Mouse (Mus musculus): ENCODE data around the gene Abcf1. TPM values are rescaled to one million over a fixed set of nuclear protein-coding genes. Genes with fewer than 3 reads are reported as not detected.

The Abcf1 gene
- total RNA-seq (2023): 100 to 1,000 TPM; 141 to 162 TPM

GRCm38 (mm10) chr17:35969418-35970389 lies at the start of gene Abcf1:
Abcf1 (minus strand) TSS chr17:35969761.

GRCm38 (mm10) chr17:35979401-35980362 lies 10.1 kb upstream of the Abcf1 start, which contains the start of the genes Gnl1 and Prr3:
Gnl1 (plus strand) TSS chr17:35979851.
Prr3 (minus strand) TSS chr17:35980236.

GRCm38 (mm10) chr17:35916297-35917142 lies 53.0 kb downstream of the Abcf1 start, which contains the start of the genes Mrps18b and Ppp1r10:
Mrps18b (minus strand) TSS chr17:35916389.
Ppp1r10 (plus strand) TSS chr17:35916434.

GRCm38 (mm10) chr17:35909919-35910369 lies 59.6 kb downstream of the Abcf1 start, which contains the start of gene Atat1:
Atat1 (minus strand) TSS chr17:35910075.

Other genes starting within 250 kb of the Abcf1 start
- gene Ier3, start 148.1 kb downstream of the Abcf1 start, total RNA-seq (2023): 10 to 100 TPM; 48.1 to 53.2 TPM
- gene Flot1, start 146.5 kb downstream of the Abcf1 start, total RNA-seq (2023): 10 to 100 TPM; 49.4 to 58.8 TPM
- 100 to 1,000 TPM; 163 to 175 TPM for gene Tubb5, start 131.5 kb downstream of the Abcf1 start, total RNA-seq (2023)
- 10 to 100 TPM; 37.7 to 38.5 TPM for gene Mdc1, start 128.2 kb downstream of the Abcf1 start, total RNA-seq (2023)
- 10 to 100 TPM; 37.1 to 37.2 TPM for gene Nrm, start 108.4 kb downstream of the Abcf1 start, total RNA-seq (2023)
- 100 to 1,000 TPM; 219 TPM for gene Ppp1r18, start 104.2 kb downstream of the Abcf1 start, total RNA-seq (2023)
- 10 to 100 TPM; 76.0 to 84.5 TPM for gene Dhx16, start 89.9 kb downstream of the Abcf1 start, total RNA-seq (2023)
- 10 to 100 TPM; 13.3 to 21.1 TPM for gene 2310061I04Rik, start 72.3 kb downstream of the Abcf1 start, total RNA-seq (2023)
- 10 to 100 TPM; 19.6 to 29.1 TPM for gene Atat1, start 59.7 kb downstream of the Abcf1 start, total RNA-seq (2023)
- 10 to 100 TPM; 35.6 to 39.0 TPM for gene Mrps18b, start 53.4 kb downstream of the Abcf1 start, total RNA-seq (2023)
- gene Ppp1r10, start 53.3 kb downstream of the Abcf1 start, total RNA-seq (2023): 100 to 1,000 TPM; 137 to 142 TPM
- gene Gnl1, start 10.1 kb upstream of the Abcf1 start, total RNA-seq (2023): 10 to 100 TPM; 63.8 to 71.6 TPM
- gene Prr3, start 10.5 kb upstream of the Abcf1 start, total RNA-seq (2023): 10 to 100 TPM; 83.9 to 100.0 TPM
- gene H2-T24, start 50.8 kb upstream of the Abcf1 start, total RNA-seq (2023): 10 to 100 TPM; 45.7 to 54.4 TPM
- 100 to 1,000 TPM; 278 to 280 TPM for gene H2-T23, start 63.1 kb upstream of the Abcf1 start, total RNA-seq (2023)
- 10 to 100 TPM; 51.9 to 64.4 TPM for gene H2-T22, start 73.0 kb upstream of the Abcf1 start, total RNA-seq (2023)
- gene Gm6034, start 73.2 kb upstream of the Abcf1 start, total RNA-seq (2023): not detected
- gene Gm11127, start 88.6 kb upstream of the Abcf1 start, total RNA-seq (2023): 10 to 100 TPM; 66.2 to 67.1 TPM
- gene Gm19684, start 151.9 kb upstream of the Abcf1 start, total RNA-seq (2023): 1 to 10 TPM; 2.0 to 2.6 TPM
- 10 to 100 TPM; 10.6 to 10.8 TPM for gene Gm7030, start 159.7 kb upstream of the Abcf1 start, total RNA-seq (2023)
- gene Gm8909, start 198.8 kb upstream of the Abcf1 start, total RNA-seq (2023): not detected
- gene H2-T3, start 220.5 kb upstream of the Abcf1 start, total RNA-seq (2023): not detected